Mouse (Mus musculus) brain, adult 2 months (tissue): Measurements from ENCODE around the gene Rbfox1.
A peak's percentile ranks its signal among the peaks of the same experiment; 100 is the strongest.

Experiments used
- DNase-seq: peaks from one replicate; pipeline ENCODE4 v3.0.0; 2011; ENCODE audit warnings: low read depth, low spot score

Gene Rbfox1

DNA sequence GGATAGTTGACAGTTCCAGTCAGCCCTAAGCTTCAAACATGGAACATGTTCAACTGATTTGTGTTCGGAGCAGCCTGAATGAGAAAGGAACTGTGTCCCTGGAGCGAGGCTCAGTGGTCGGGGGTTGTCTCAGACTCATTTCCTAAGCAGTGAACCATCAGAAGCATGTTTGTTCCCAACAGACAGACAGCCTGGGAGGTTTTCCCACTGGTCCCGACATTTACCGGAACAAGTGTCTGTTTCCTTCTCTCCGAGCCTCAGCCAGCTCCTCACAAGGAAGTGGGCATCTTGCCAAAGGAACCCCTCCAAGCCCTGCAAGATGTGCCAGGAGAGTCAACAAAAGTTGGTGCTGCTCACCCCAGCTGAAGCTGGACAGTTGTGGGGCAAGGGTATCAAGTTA lies 1022.4 kb downstream of the Rbfox1 start:
- peak; percentile 43 for DNase-seq

DNA sequence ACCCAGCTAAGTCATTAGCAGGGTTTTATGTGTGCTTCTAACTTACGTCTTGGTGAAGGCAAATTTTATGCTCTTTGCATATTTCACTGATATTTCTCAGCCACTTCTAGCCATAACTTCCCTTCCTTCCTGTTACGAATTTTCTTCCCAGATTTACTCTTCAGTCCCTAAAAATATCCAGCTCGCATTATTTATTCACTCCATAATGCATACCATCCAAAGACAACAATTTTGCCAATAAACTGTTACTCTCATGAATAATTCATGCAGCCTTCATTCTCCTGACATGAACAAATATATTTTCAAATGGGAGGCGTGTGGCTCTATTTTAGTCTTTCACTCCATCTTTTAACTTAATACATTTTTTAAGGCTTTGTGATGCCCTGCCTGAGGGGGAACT lies 1029.4 kb downstream of the Rbfox1 start:
- DNase-seq: no peak

- DNase-seq: peak; percentile 52
These were observed 1033.5 kb downstream of the Rbfox1 start for GRCm38 (mm10) chr16:6918641-6919040.

DNA sequence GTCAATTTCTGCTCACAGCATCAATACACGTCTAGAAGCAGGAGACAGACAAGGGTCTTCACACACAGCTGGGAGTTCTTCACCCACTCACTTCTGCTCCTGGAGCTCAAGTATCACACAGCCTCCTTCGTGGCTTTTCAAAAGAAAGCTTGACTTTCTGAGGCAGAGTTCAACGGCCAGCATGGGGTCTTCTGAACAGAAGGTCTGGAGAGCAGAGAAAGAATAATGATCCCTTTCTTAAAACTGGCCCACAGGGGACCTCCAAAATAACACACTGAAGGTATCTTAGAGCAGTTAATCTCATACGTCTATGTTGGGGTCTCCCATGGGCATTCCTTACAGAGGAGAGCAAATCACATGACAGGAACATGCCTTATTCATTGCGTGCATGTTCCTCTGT lies 1034.5 kb downstream of the Rbfox1 start:
- DNase-seq: no peak

GRCm38 (mm10) chr16:6927661-6928060 lies 1042.5 kb downstream of the Rbfox1 start:
- peak; percentile 59 for DNase-seq

GRCm38 (mm10) chr16:6930795-6931194 lies 1045.6 kb downstream of the Rbfox1 start:
- DNase-seq: no peak

GRCm38 (mm10) chr16:6946151-6946550 lies 1061.0 kb downstream of the Rbfox1 start:
- peak; percentile 89 for DNase-seq

DNA sequence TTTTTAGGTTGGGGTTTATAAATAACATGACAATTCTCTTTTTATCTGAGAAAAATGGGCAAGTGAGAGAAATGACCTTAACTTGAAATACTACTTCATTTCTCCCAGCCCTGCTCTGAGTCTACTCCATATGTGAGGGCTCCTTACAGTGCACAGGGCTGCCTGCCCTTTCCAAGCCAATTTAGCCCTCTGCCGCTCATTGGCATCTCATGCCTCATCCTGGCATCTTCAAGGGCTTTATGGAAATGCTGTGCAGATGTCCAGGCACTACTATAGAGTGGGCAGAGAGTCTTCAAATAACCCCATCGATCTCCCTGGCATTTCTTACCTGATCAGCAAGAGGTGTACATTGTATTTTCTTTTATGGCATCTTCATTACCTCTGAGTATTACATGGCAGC lies 1064.5 kb downstream of the Rbfox1 start:
- DNase-seq: peak; percentile 63

DNA sequence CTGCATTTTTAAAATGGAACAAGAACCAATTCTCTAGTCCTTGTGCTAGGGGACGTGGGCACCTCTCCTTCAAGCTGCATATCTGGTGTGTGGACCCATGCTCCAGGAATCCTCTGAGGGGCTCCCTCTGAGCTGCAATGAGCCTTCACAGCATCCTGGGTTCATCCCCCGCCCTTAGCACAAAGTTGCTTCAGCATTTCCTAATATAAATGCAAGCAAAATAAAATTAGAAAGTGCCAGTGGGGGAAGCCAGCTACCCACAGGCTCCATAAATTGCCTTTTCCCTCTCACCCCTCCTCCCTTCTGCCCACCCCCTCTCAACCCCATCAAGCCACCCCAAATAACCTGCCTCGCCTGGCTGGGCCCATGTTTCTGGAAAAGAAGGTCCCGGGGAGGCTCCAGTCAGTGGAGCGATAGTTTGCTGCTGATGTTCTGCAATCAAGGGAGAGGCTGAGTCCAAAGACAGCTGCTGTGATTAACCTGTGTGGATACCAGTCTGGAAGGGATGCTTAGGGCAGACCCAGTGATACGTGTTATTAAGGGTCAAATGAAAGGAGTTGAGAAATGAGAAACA lies 1070.0 kb downstream of the Rbfox1 start:
- peak; percentile 75 for DNase-seq

DNA sequence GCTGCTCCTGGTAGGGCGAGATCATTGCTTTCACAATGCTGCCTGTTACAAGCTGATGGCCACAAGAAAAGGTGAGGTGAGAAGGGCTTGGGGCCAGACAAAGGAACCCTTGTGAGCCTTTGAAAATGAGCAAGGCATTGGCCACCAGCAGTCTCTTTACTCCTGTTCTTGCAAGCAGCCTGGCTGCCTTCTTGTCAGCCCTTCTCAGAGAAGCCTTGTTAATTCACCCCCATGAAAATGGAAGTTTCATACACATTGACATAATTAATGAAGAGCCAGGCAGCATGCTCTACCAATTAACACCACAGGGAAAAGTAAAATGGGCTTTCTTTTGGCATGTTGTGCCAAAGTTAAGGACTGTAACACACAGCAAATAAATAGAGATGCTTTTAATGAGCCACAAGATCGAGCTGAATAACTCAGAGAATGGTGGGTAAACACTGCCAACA lies 1076.8 kb downstream of the Rbfox1 start:
- DNase-seq: no peak

DNA sequence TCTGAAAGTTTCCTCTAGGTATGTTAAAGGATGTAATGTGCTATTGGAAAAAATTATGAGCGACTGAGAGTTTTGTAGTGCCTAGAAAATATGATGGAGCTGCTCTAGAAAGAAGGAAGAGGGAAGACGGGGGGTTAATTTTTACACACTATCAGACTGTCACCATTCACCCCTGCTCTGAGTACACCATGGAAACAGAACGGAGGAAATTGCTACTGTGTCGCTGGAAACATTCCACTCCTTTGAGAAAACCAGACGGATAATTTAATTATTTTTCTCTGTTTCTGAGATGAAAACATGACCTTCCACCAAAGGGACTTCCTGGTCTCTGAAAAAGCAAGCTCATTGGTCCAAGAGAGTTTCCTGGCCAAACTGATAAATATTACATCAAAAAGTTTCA lies 1077.4 kb downstream of the Rbfox1 start:
- DNase-seq: no peak

DNA sequence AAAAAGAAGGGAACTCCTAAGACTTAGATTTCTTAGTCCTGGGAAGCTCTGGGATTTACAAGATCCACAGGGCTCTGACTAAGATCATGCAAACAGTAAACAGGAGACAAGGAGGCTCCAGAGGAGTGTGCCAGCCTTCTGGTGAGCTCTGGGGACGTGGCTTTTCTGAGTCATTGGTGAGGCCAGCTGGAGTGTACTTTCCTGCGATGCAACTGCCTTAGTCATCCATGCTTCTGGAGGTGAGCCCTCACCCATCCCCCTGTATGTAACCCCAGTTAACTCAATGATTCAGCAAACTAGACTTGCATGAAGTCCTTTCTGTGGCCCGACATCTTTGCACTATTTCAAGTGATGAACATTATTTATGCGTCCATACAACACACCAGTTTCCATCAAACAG lies 1078.4 kb downstream of the Rbfox1 start:
- peak; percentile 94 for DNase-seq

- DNase-seq: no peak
These were observed 1079.8 kb downstream of the Rbfox1 start for GRCm38 (mm10) chr16:6964720-6965583.

DNA sequence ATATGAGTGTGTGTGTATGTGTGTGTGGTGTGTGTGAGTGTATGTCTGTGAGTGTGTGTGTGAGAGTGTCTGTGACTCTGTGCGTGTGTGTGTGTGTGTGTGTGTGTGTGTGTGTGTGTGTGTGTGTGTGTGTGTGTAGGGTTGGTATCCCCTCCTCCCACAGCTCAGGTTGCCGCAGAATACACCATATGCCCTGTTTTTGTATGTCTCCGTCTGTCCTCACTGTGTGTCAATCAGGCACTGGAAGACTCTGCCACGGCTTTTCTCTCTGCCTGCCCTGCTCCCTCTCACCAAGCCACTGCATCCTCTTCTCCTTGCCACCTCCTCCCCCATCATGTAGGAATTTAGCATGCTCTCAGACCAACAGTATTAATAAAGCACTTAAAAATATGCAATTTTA lies 1084.8 kb downstream of the Rbfox1 start:
- DNase-seq: peak; percentile 44

DNA sequence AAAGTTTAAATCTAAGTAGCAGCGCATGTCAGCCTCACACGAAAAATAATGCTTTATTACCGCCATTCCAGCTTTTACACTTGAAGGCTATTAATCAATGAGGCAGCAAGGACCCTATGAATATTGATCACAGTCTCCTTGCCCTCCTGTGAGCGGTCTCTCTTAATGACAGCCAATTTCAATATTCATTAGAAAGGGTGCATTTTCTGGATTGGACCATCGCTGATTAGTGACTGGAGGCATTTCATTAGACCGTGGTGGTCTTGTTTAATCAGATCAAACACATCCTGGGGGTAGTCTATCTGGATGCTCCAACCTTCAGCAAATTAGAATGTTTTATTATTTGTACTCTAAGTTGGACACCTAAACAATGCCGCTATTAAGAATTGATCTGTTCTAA lies 1091.2 kb downstream of the Rbfox1 start:
- DNase-seq: no peak

DNA sequence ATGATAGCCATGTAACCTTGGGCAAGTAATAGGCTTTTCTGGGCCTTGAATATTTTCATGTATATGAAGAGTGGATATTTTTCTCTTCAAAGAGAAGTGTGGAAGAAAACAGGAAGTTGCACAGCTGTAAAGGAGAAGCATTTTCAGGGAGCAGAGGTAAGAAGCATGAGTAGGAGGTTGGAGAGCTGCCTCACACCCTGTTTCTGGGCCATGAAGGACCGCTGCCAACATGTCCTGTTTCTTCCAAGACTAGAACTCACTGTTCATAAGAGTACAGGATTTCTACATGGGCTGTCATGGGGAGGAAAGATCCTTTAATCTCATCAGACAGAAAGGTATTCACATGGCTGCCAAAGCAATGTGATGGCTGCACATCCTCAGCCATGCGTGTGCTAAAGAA lies 1098.8 kb downstream of the Rbfox1 start:
- DNase-seq: peak; percentile 56

GRCm38 (mm10) chr16:6986031-6986430 lies 1100.9 kb downstream of the Rbfox1 start:
- peak; percentile 91 for DNase-seq

- no peak for DNase-seq
These were observed 1101.3 kb downstream of the Rbfox1 start for GRCm38 (mm10) chr16:6986494-6986893.

DNA sequence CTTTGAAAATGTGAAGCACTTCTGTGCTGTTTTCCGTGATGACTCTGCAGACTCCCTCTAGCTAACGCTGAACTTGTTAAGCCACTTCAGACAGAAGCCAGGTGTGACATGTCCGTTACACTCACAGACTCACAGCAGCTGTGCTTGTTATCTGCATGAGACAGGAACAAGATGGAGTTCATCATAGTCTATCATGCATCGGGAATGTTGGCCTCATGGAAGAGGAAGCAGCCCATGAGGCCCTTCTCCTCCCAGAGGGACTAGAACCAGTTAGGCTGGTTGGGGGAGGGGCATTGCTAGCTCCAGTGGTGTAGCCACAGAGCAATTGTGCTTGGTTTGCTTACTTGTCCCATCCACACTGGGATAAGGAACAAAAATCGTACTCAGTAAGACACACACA lies 1107.1 kb downstream of the Rbfox1 start:
- DNase-seq: no peak

GRCm38 (mm10) chr16:6993180-6993579 lies 1108.0 kb downstream of the Rbfox1 start:
- DNase-seq: no peak

DNA sequence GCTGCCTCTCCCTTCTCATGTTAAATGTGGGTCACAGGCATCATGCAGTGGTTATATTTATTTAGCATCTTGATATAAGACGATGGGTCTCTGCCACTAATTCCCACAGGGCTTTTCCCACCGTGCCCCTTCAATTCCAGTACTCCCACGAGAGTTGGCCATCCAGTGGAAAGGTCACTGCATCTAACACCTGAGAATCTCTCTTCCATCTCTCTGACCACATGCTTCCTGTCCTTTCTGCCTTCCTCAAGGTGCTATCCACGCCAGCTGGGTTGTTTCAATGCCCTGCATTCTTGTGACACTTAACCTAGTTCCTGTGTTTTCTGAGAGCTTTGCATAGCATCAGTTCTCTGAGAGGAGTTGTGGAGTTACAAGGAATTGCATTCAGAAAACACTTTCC lies 1112.0 kb downstream of the Rbfox1 start:
- DNase-seq: no peak

DNA sequence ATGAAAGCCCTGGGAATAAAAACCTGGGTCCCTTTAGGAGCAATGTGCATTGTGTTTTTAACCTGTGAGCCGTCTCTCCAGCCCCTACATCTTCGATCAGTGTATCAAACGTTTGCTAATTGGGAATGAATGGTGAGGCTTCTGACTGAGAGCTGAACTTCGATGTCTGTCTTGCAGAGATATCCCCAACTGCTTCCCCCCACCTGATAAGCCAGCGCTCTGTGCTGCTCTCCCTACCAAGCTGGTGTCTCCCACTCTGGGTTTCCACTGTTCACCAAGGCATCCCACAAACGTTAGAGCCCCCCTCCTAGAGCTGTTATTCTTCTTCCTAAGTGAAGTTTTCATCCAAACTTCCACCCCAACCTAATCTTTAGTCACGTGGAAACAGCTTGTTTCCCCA lies 1112.7 kb downstream of the Rbfox1 start:
- no peak for DNase-seq

- peak; percentile 52 for DNase-seq
These were observed 1119.4 kb downstream of the Rbfox1 start for GRCm38 (mm10) chr16:7004565-7004964.
